Mouse (Mus musculus) spleen, embryonic (tissue): ENCODE data around the gene Oip5.
"Not testable (repeated sequence)": the region's sequence is repeated elsewhere in the genome, so short reads cannot be mapped to it uniquely, and the experiment has no call there.

Experiments
- CTCF ChIA-PET: fragments of 350-600 bp; sonication (Branson Sonifier 250); formaldehyde crosslinking; loops from one replicate; lab custom pipeline; 2022; lab: Charles Lee

The Oip5 gene

GRCm38 (mm10) chr2:119618199-119618982 lies at the start of gene Oip5, which contains the start of gene Nusap1:
TSS of gene Oip5 (minus strand) at chr2:119618469.
TSS of gene Nusap1 (plus strand) at chr2:119618298.
- CTCF ChIA-PET = no interaction called here

- CTCF ChIA-PET = not testable (repeated sequence)
These were observed 47.5 kb upstream of the Oip5 start for GRCm38 (mm10) chr2:119665744-119666143.

GRCm38 (mm10) chr2:119662220-119663182 lies 44.2 kb upstream of the Oip5 start, which contains the start of gene Ndufaf1:
TSS of gene Ndufaf1 (minus strand) at chr2:119662827.
- CTCF ChIA-PET = interaction anchor here (0.5 to 1.1 kb wide), 3 partner anchors 11 to 73 kb away, joined by 3 to 12 read pairs (median 5); no protein-coding TSS in a partner anchor

- CTCF ChIA-PET = interaction anchor here (0.7 kb wide), 1 partner anchor 649 kb away, joined by 5 read pairs; no protein-coding TSS in a partner anchor
These were observed 26.0 kb upstream of the Oip5 start for GRCm38 (mm10) chr2:119644254-119644653.

- CTCF ChIA-PET = no interaction called here
These were observed 23.1 kb upstream of the Oip5 start for GRCm38 (mm10) chr2:119641214-119641912.

GRCm38 (mm10) chr2:119636781-119637180 lies 18.5 kb upstream of the Oip5 start:
- CTCF ChIA-PET = no interaction called here

GRCm38 (mm10) chr2:119621302-119621701 lies 3.0 kb upstream of the Oip5 start:
- CTCF ChIA-PET = no interaction called here

GRCm38 (mm10) chr2:119619002-119619401 lies 733 bp upstream of the Oip5 start:
- CTCF ChIA-PET = interaction anchor here (0.7 kb wide), 1 partner anchor 283 kb away, joined by 3 read pairs; no protein-coding TSS in a partner anchor

- CTCF ChIA-PET = no interaction called here
These were observed 449 bp downstream of the Oip5 start for GRCm38 (mm10) chr2:119617841-119618198.

GRCm38 (mm10) chr2:119607023-119607422 lies 11.2 kb downstream of the Oip5 start:
- CTCF ChIA-PET = no interaction called here

- CTCF ChIA-PET = no interaction called here
These were observed 12.8 kb downstream of the Oip5 start for GRCm38 (mm10) chr2:119605361-119605973.

GRCm38 (mm10) chr2:119603909-119604308 lies 14.4 kb downstream of the Oip5 start:
- CTCF ChIA-PET = no interaction called here

GRCm38 (mm10) chr2:119602488-119602887 lies 15.8 kb downstream of the Oip5 start:
- CTCF ChIA-PET = no interaction called here

GRCm38 (mm10) chr2:119601575-119601974 lies 16.7 kb downstream of the Oip5 start:
- CTCF ChIA-PET = not testable (repeated sequence)

- CTCF ChIA-PET = no interaction called here
These were observed 17.2 kb downstream of the Oip5 start for GRCm38 (mm10) chr2:119601027-119601426.

GRCm38 (mm10) chr2:119596781-119597330 lies 21.4 kb downstream of the Oip5 start:
- CTCF ChIA-PET = no interaction called here

- CTCF ChIA-PET = no interaction called here
These were observed 23.0 kb downstream of the Oip5 start for GRCm38 (mm10) chr2:119595308-119595707.

GRCm38 (mm10) chr2:119594113-119594981 lies 23.9 kb downstream of the Oip5 start:
- CTCF ChIA-PET = no interaction called here

GRCm38 (mm10) chr2:119593765-119594112 lies 24.5 kb downstream of the Oip5 start:
- CTCF ChIA-PET = no interaction called here

- CTCF ChIA-PET = no interaction called here
These were observed 27.0 kb downstream of the Oip5 start for GRCm38 (mm10) chr2:119591247-119591646.
